Mouse (Mus musculus) MEL (cell line): ENCODE measurements around the gene Wdr41. TPM values are rescaled to one million over a fixed set of nuclear protein-coding genes. Genes with fewer than 3 reads are reported as not detected.

ENCODE experiments used
- DNase-seq: peaks from one replicate; pipeline ENCODE4 v3.0.0; 2011; ENCODE audit warnings: low read depth, low spot score
- H3K27ac ChIP-seq: 2 replicates; pipeline ENCODE4 v1.5.1; 2012; ENCODE audit warnings: low read depth, mild to moderate bottlenecking, control low read depth, low read length, moderate library complexity; ENCODE audit not compliant: control insufficient read depth
- H3K27me3 ChIP-seq, 2 experiments: fragments of 150-350 bp in 1 of 2; sonication (generic) in 1 of 2; 2 replicates each; pipeline ENCODE4 v1.6.1; 2012; ENCODE audit warnings: low read length in 2 of 2, mild to moderate bottlenecking in 2 of 2, improper control_type of control experiment in 1 of 2, moderate library complexity in 1 of 2; ENCODE audit not compliant: insufficient read depth in 2 of 2, control insufficient read depth in 1 of 2
- H3K36me3 ChIP-seq, 2 experiments: 2 replicates each; pipeline ENCODE4 v1.6.1; 2012 to 2014; ENCODE audit warnings: low read length in 2 of 2, improper control_type of control experiment in 1 of 2, inconsistent platforms in 1 of 2, mild to moderate bottlenecking in 1 of 2; ENCODE audit not compliant: insufficient read depth in 2 of 2, control insufficient read depth in 1 of 2
- H3K4me1 ChIP-seq, 2 experiments: fragments of 150-350 bp in 1 of 2; sonication (generic) in 1 of 2; 2 replicates each; pipeline ENCODE4 v1.6.1; 2012; ENCODE audit warnings: low read length in 2 of 2, improper control_type of control experiment in 1 of 2, mild to moderate bottlenecking in 1 of 2; ENCODE audit not compliant: insufficient read depth in 2 of 2, control insufficient read depth in 1 of 2
- H3K4me3 ChIP-seq, 2 experiments: fragments of 150-350 bp in 1 of 2; sonication (generic) in 1 of 2; 2 replicates each; pipeline ENCODE4 v1.5.1; 2012; ENCODE audit warnings: low read depth in 2 of 2, low read length in 2 of 2, mild to moderate bottlenecking in 2 of 2, moderate library complexity in 2 of 2, control low read depth in 1 of 2, improper control_type of control experiment in 1 of 2; ENCODE audit not compliant: control insufficient read depth in 1 of 2, insufficient read depth in 1 of 2
- H3K79me2 ChIP-seq: 2 replicates; pipeline ENCODE4 v1.6.1; 2012; ENCODE audit warnings: mild to moderate bottlenecking, low read length, moderate library complexity; ENCODE audit not compliant: control insufficient read depth, poor library complexity, insufficient read depth
- H3K9ac ChIP-seq: 2 replicates; pipeline ENCODE4 v1.6.1; 2012; ENCODE audit warnings: low read depth, mild to moderate bottlenecking, control low read depth, low read length, moderate library complexity; ENCODE audit not compliant: control insufficient read depth, poor library complexity, severe bottlenecking
- H3K9me3 ChIP-seq: fragments of 150-350 bp; sonication (generic); replicated peaks from 2 replicates; pipeline ENCODE4 v1.6.1; 2012; ENCODE audit warnings: mild to moderate bottlenecking, low read length, improper control_type of control experiment, moderate library complexity; ENCODE audit not compliant: insufficient read depth
- BHLHE40 ChIP-seq: IDR thresholded peaks from 2 replicates; pipeline ENCODE4 v1.6.1; 2012; ENCODE audit warnings: low read depth, mild to moderate bottlenecking, inconsistent platforms, low read length, improper control_type of control experiment, borderline replicate concordance
- CHD2 ChIP-seq: IDR thresholded peaks from 2 replicates; pipeline ENCODE4 v1.6.1; 2011; ENCODE audit warnings: low read length, improper control_type of control experiment
- CTCF ChIP-seq, 3 experiments: IDR thresholded peaks in 2 of 3; conservative IDR thresholded peaks in 1 of 3; 2 replicates each; pipeline ENCODE4 v1.5.1; 2011 to 2012; ENCODE audit warnings: low read length in 3 of 3, low read depth in 2 of 3, mild to moderate bottlenecking in 2 of 3, improper control_type of control experiment in 1 of 3, inconsistent platforms in 1 of 3, mixed read lengths in 1 of 3, moderate library complexity in 1 of 3; ENCODE audit not compliant: control insufficient read depth in 1 of 3, insufficient read depth in 1 of 3, poor library complexity in 1 of 3, severe bottlenecking in 1 of 3
- E2F4 ChIP-seq: IDR thresholded peaks from 2 replicates; pipeline ENCODE4 v1.6.1; 2011; ENCODE audit warnings: low read depth, low read length, improper control_type of control experiment, borderline replicate concordance
- ELF1 ChIP-seq: IDR thresholded peaks from 2 replicates; pipeline ENCODE4 v1.6.1; 2014; ENCODE audit warnings: low read depth, mild to moderate bottlenecking, inconsistent platforms, low read length, improper control_type of control experiment, moderate library complexity
- EP300 ChIP-seq, 2 experiments: IDR thresholded peaks; 2 replicates each; pipeline ENCODE4 v1.6.1; 2011; ENCODE audit warnings: improper control_type of control experiment in 2 of 2, low read length in 2 of 2, low read depth in 1 of 2, mild to moderate bottlenecking in 1 of 2
- ETS1 ChIP-seq: IDR thresholded peaks from 2 replicates; pipeline ENCODE4 v1.6.1; 2012; ENCODE audit warnings: low read depth, mild to moderate bottlenecking, inconsistent platforms, low read length, improper control_type of control experiment, moderate library complexity
- GABPA ChIP-seq: IDR thresholded peaks from 2 replicates; pipeline ENCODE4 v1.6.1; 2012; ENCODE audit warnings: low read depth, mild to moderate bottlenecking, inconsistent platforms, low read length, improper control_type of control experiment, moderate library complexity
- GATA1 ChIP-seq: IDR thresholded peaks from 2 replicates; pipeline ENCODE4 v1.6.1; 2011; ENCODE audit warnings: low read depth, low read length, improper control_type of control experiment
- HCFC1 ChIP-seq: IDR thresholded peaks from 2 replicates; pipeline ENCODE4 v1.6.1; 2012; ENCODE audit warnings: low read depth, mild to moderate bottlenecking, inconsistent platforms, low read length, improper control_type of control experiment, moderate library complexity
- MAX ChIP-seq: IDR thresholded peaks from 2 replicates; pipeline ENCODE4 v1.6.1; 2011; ENCODE audit warnings: low read length, improper control_type of control experiment
- MEF2A ChIP-seq: IDR thresholded peaks from 2 replicates; pipeline ENCODE4 v1.6.1; 2014; ENCODE audit warnings: low read depth, mild to moderate bottlenecking, inconsistent platforms, low read length, improper control_type of control experiment; ENCODE audit not compliant: poor library complexity, insufficient replicate concordance, severe bottlenecking; ENCODE audit errors: extremely low read depth
- MXI1 ChIP-seq: IDR thresholded peaks from 2 replicates; pipeline ENCODE4 v1.6.1; 2011; ENCODE audit warnings: mild to moderate bottlenecking, low read depth, low read length, improper control_type of control experiment
- MYC ChIP-seq: IDR thresholded peaks from 2 replicates; pipeline ENCODE4 v1.6.1; 2011; ENCODE audit warnings: low read depth, mild to moderate bottlenecking, low read length, improper control_type of control experiment, moderate library complexity
- NELFE ChIP-seq: IDR thresholded peaks from 2 replicates; pipeline ENCODE4 v1.6.1; 2011; ENCODE audit warnings: low read depth, low read length, improper control_type of control experiment
- POLR2A ChIP-seq, 2 experiments: IDR thresholded peaks; 2 replicates each; pipeline ENCODE4 v1.6.1; 2011 to 2012; ENCODE audit warnings: low read length in 2 of 2, mild to moderate bottlenecking in 2 of 2, control low read depth in 1 of 2, improper control_type of control experiment in 1 of 2, low read depth in 1 of 2, moderate library complexity in 1 of 2; ENCODE audit not compliant: control insufficient read depth in 1 of 2, insufficient read depth in 1 of 2, poor library complexity in 1 of 2
- POLR2AphosphoS2 ChIP-seq: IDR thresholded peaks from 2 replicates; pipeline ENCODE4 v1.6.1; 2011; ENCODE audit warnings: low read length, improper control_type of control experiment
- RAD21 ChIP-seq: IDR thresholded peaks from 2 replicates; pipeline ENCODE4 v1.6.1; 2011; ENCODE audit warnings: mild to moderate bottlenecking, low read depth, low read length, improper control_type of control experiment
- RCOR1 ChIP-seq: IDR thresholded peaks from 2 replicates; pipeline ENCODE4 v1.6.1; 2012; ENCODE audit warnings: low read depth, mild to moderate bottlenecking, inconsistent platforms, low read length, improper control_type of control experiment
- SIN3A ChIP-seq: IDR thresholded peaks from 2 replicates; pipeline ENCODE4 v1.6.1; 2012; ENCODE audit warnings: low read length, improper control_type of control experiment, inconsistent platforms
- SMC3 ChIP-seq: IDR thresholded peaks from 2 replicates; pipeline ENCODE4 v1.6.1; 2011; ENCODE audit warnings: low read depth, low read length, improper control_type of control experiment
- TAL1 ChIP-seq: IDR thresholded peaks from 2 replicates; pipeline ENCODE4 v1.6.1; 2012; ENCODE audit warnings: mild to moderate bottlenecking, inconsistent platforms, low read length, moderate library complexity, mixed read lengths
- TBP ChIP-seq: IDR thresholded peaks from 2 replicates; pipeline ENCODE4 v1.8.0; 2011; ENCODE audit warnings: low read depth, low read length, improper control_type of control experiment
- TCF12 ChIP-seq: IDR thresholded peaks from 2 replicates; pipeline ENCODE4 v1.6.1; 2014; ENCODE audit warnings: low read depth, mild to moderate bottlenecking, inconsistent platforms, low read length, improper control_type of control experiment, moderate library complexity
- USF1 ChIP-seq: IDR thresholded peaks from 2 replicates; pipeline ENCODE4 v1.6.1; 2014; ENCODE audit warnings: low read depth, mild to moderate bottlenecking, inconsistent platforms, low read length, improper control_type of control experiment, moderate library complexity
- ZKSCAN1 ChIP-seq: IDR thresholded peaks from 2 replicates; pipeline ENCODE4 v1.6.1; 2012; ENCODE audit warnings: low read depth, mild to moderate bottlenecking, inconsistent platforms, low read length, improper control_type of control experiment, moderate library complexity
- ZNF384 ChIP-seq: IDR thresholded peaks from 2 replicates; pipeline ENCODE4 v1.6.1; 2012; ENCODE audit warnings: low read depth, mild to moderate bottlenecking, inconsistent platforms, low read length, improper control_type of control experiment
- polyA plus RNA-seq, 2 experiments: library from polyadenylated mRNA; stranded (reverse) in 1 of 2; unstranded in 1 of 2; fragments of >175 nt in 1 of 2; fragments of >200 nt in 1 of 2; gene quantifications; 2 replicates each; pipeline versions ENCODE4 v1.2.1 to v1.2.4; 2012; ENCODE audit warnings: low replicate concordance in 2 of 2, low read depth in 1 of 2; ENCODE audit not compliant: insufficient read length in 2 of 2, insufficient read depth in 1 of 2, missing spikeins in 1 of 2
- total RNA-seq: library from RNA; depleted of rRNA; stranded (reverse); fragments of 300-350 nt; gene quantifications from 2 replicates; pipeline ENCODE4 v1.2.3, GENCODE M21; 2012

Wdr41 gene
- total and polyA plus RNA-seq, 3 experiments: 14.3 TPM; not detected in 1

DNA sequence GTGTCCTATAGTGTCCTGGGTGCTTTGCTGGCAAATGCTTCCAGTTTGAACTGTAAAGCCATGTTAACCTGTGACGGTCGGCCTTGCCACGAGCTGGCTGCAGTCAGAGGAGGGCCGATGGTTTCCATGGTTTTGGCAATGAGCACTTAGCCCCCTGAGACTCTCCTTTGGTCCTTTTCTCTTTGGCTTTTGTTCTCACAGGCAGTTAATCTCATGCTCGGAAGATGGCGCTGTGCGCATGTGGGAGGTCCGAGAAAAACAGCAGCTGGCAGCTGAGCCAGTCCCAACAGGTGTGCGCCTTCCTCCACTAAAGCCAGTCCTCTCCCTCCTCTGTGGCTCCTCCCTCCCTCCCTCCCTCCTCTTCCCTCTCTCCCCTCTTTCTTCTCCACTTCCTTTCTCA is 41.8 kb downstream of the Wdr41 start:
- no peaks in the 10 kb centered on the region for H3K9me3 ChIP-seq
- H3K27me3 ChIP-seq: no peaks in the 10 kb centered on the region
- no peak for DNase-seq
- H3K36me3 ChIP-seq: peaks cover 0 to 10% of the 10 kb centered on the region in 2 experiments; a peak in 2 of 4 replicates
- H3K27ac ChIP-seq: no peak overlapping the region
- H3K9ac ChIP-seq: no peak overlapping the region
- peaks cover 3 to 14% of the 10 kb centered on the region in 2 experiments; a peak in 3 of 4 replicates for H3K4me1 ChIP-seq
- no peak overlapping the region for H3K4me3 ChIP-seq
- TF ChIP-seq ZKSCAN1 (no peak), RAD21 (peak; percentile 8; the same call in 1 of the 2 replicates), CTCF (IDR thresholded peaks at IDR 0.05 in 2 of 3, conservative IDR thresholded peaks at IDR 0.05 in 1 of 3; ENCODE audit: control insufficient read depth in 1 of 3, insufficient read depth in 1 of 3, low read depth in 2 of 3, low read length in 3 of 3, poor library complexity in 1 of 3, severe bottlenecking in 1 of 3) (peak in 2 of 3 experiments; percentile 28 to 46; a peak in 4 of 6 replicates)
- H3K79me2 ChIP-seq: no peaks in the 10 kb centered on the region

DNA sequence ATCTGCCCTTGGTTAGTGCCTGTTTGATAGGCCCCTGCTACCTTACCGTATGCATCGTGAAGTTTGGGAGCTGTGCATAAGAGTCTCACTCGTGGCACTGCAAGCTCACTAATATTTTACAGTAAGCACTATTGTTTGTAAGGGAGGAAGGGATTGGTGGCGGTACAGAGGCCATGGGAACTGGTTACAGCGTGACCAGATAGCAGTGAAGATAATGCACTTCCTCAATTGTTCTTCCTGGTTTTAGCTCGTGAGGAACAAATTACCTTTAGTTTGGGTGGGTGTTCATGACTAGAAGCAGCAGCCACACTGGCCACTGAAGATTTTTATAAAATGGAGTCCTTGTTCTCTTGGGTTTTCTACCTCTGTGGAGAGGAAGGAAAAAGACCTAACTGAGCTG is 43.2 kb downstream of the Wdr41 start:
- peak overlapping the region; percentile 58 for H3K27ac ChIP-seq
- peaks cover 0 to 10% of the 10 kb centered on the region in 2 experiments; a peak in 2 of 4 replicates for H3K36me3 ChIP-seq
- no peak overlapping the region for H3K4me3 ChIP-seq
- TF ChIP-seq POLR2AphosphoS2: no peak
- 0 out of 2 replicates have a peak, but pooled peaks have one; percentile 36 for TF ChIP-seq MXI1
- 0 out of 2 replicates have a peak, but pooled peaks have one; percentile 40 for TF ChIP-seq SIN3A
- no peak for TF ChIP-seq TAL1
- TF ChIP-seq MAX: peak; percentile 53
- TF ChIP-seq E2F4: no peak
- TF ChIP-seq CTCF (IDR thresholded peaks at IDR 0.05 in 2 of 3, conservative IDR thresholded peaks at IDR 0.05 in 1 of 3; ENCODE audit: control insufficient read depth in 1 of 3, insufficient read depth in 1 of 3, low read depth in 2 of 3, low read length in 3 of 3, poor library complexity in 1 of 3, severe bottlenecking in 1 of 3): no peak
- no peak for TF ChIP-seq NELFE
- TF ChIP-seq ZKSCAN1: no peak
- TF ChIP-seq ZNF384: no peak
- TF ChIP-seq GABPA: no peak
- peak; percentile 93 for TF ChIP-seq GATA1
- TF ChIP-seq TBP: peak; percentile 63
- peak; percentile 80; the same call in 1 of the 2 replicates for TF ChIP-seq BHLHE40
- TF ChIP-seq USF1: peak; percentile 69
- TF ChIP-seq HCFC1: peak; percentile 35; the same call in 1 of the 2 replicates
- peak; percentile 66; the same call in 1 of the 2 replicates for TF ChIP-seq MYC
- no peak for TF ChIP-seq CHD2
- TF ChIP-seq MEF2A: no peak
- TF ChIP-seq TCF12: no peak
- TF ChIP-seq ELF1: peak; percentile 80
- peak; percentile 74; the same call in 1 of the 2 replicates for TF ChIP-seq ETS1
- 0 out of 4 replicates have a peak, but pooled peaks of 1 of the 2 experiments have one; percentile 30 for TF ChIP-seq POLR2A (IDR thresholded peaks at IDR 0.05; ENCODE audit: control insufficient read depth in 1 of 2, insufficient read depth in 1 of 2, low read depth in 1 of 2, low read length in 2 of 2, poor library complexity in 1 of 2)
- TF ChIP-seq RCOR1: peak; percentile 56; the same call in 1 of the 2 replicates
- TF ChIP-seq EP300 (IDR thresholded peaks at IDR 0.05; ENCODE audit: low read depth in 1 of 2, low read length in 2 of 2): peak; percentile 64 to 91
- no peak for TF ChIP-seq SMC3
- DNase-seq: peak; percentile 84
- peaks cover 3 to 14% of the 10 kb centered on the region in 2 experiments; a peak in 3 of 4 replicates for H3K4me1 ChIP-seq
- H3K27me3 ChIP-seq: no peaks in the 10 kb centered on the region
- H3K9ac ChIP-seq: peak overlapping the region; percentile 35
- no peaks in the 10 kb centered on the region for H3K9me3 ChIP-seq
- H3K79me2 ChIP-seq: no peaks in the 10 kb centered on the region
